Mouse (Mus musculus): Measurements from ENCODE around the gene Atp2b2.

DNA sequence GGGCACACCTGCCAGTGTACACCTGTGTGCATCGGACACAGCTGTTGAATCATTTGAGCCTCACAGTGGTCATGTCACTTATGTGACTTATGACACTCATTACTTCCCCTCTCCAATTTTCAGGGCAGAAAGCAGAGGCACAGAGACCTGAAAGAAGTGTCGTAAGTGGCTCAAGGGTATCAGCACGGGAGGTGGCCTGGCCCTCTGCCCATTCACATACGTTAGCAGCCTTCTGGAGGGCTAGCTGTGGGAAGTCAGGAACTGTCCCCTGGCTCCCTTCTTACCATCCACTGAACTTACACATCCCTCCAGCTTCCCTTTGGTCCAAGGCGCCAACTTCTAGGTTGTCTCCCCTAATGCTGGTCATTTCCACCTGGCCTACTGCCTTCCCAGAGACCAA lies 132.6 kb downstream of the Atp2b2 start:
- TF ChIP-seq CTCF (IDR thresholded peaks at IDR 0.05; ENCODE audit: low read depth) = no peak
- no peak for TF ChIP-seq EP300 (IDR thresholded peaks at IDR 0.05; ENCODE audit: low read depth)

Measured in liver, embryonic 14.5 days (tissue).